ENCODE assay signal across 23 mouse cellular contexts in the genomic region with DNA sequence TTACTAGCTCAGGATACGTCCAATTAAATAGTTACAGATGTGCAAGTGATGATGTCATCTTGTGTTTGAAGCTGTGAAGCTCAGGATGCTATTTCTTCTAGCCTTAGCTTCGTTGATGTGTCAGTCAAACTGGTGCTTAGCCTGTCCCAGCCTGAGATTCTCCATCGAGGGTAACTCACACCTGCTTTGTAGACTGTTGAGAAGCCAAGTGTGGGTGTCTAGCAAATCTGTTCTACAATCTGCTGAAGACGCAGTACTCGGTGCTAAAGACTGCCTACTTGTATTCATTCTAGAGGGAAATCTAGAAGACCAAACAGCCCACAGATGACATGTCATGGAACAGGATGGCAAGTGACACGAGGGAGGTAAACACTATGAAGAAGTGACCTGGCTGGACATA. TPM values are rescaled to one million over a fixed set of nuclear protein-coding genes. Genes with fewer than 3 reads are reported as not detected.
A peak's percentile ranks its signal among the peaks of the same experiment; 100 is the strongest.
DNase-seq lines count a peak whose midpoint lies in the region; ATAC-seq lines count a peak whose summit lies in the region.
"Had no signal": no experiment of that assay in that cellular context is flagged by ENCODE, and none has a peak within 500 bp of the region (broad histone marks: within the 10 kb centered on the region; RNA-seq: fewer than 3 reads in every experiment).

No protein-coding gene starts in this region.

- no peak overlapping the region for H3K4me3 ChIP-seq in midbrain, embryonic 12.5 days
- H3K4me3 ChIP-seq in midbrain, embryonic 11.5 days (ENCODE audit: low read depth, low read length): no peak overlapping the region
- H3K4me3 ChIP-seq: embryonic facial prominence, embryonic 13.5 days; forebrain, embryonic 12.5 days; gastrocnemius, adult 2 months; heart, embryonic 10.5 days; hindbrain, embryonic 12.5 days had no signal

- H3K4me2 ChIP-seq in midbrain, embryonic 12.5 days (replicated peaks): no peak overlapping the region
- no peak overlapping the region for H3K4me2 ChIP-seq in midbrain, embryonic 11.5 days
- H3K4me2 ChIP-seq: embryonic facial prominence, embryonic 13.5 days; forebrain, embryonic 12.5 days; hindbrain, embryonic 12.5 days had no signal

- 90% methylated on average over 6 of the region's 6 CpGs for WGBS in midbrain, embryonic 12.5 days
- WGBS in midbrain, embryonic 11.5 days: 93% methylated on average over 6 of the region's 6 CpGs

- no peaks in the 10 kb centered on the region for H3K9me3 ChIP-seq in midbrain, embryonic 12.5 days
- H3K9me3 ChIP-seq in midbrain, embryonic 11.5 days (ENCODE audit: control insufficient read depth, low read length): no peaks in the 10 kb centered on the region
- H3K9me3 ChIP-seq: embryonic facial prominence, embryonic 13.5 days; forebrain, embryonic 12.5 days; heart, embryonic 10.5 days; hindbrain, embryonic 12.5 days had no signal

- H3K9ac ChIP-seq in midbrain, embryonic 12.5 days (replicated peaks): no peak overlapping the region
- H3K9ac ChIP-seq in midbrain, embryonic 11.5 days (ENCODE audit: low read length): no peak overlapping the region
- H3K9ac ChIP-seq: embryonic facial prominence, embryonic 13.5 days; forebrain, embryonic 12.5 days; hindbrain, embryonic 12.5 days had no signal

- peak; percentile 53 to 65 for DNase-seq in frontal cortex, adult 2 months (ENCODE audit: extremely low spot score in 1 of 2, low spot score in 1 of 2)
- DNase-seq in frontal cortex, postnatal 10 days (ENCODE audit: low spot score in 2 of 2): no peak
- DNase-seq in midbrain, embryonic 11.5 days (ENCODE audit: low spot score, missing footprints): no peak
- DNase-seq in layer of hippocampus, adult 9-11 months: peak; percentile 75
- no peak for DNase-seq in gastrocnemius, postnatal 36 days
- DNase-seq: adrenal gland, postnatal 14 days; cerebellum, adult 18-20 months; cerebellum, adult 9-11 months; cerebellum, postnatal 36 days; gastrocnemius, adult 2 months; gastrocnemius, postnatal 25 days; heart, postnatal 10 days; heart, postnatal 4 days had no signal

- peaks cover 11% of the 10 kb centered on the region; the same call in 1 of the 2 replicates for H3K4me1 ChIP-seq in midbrain, embryonic 12.5 days
- no peaks in the 10 kb centered on the region for H3K4me1 ChIP-seq in midbrain, embryonic 11.5 days (ENCODE audit: control insufficient read depth, insufficient read depth, low read length)

- H3K27ac ChIP-seq in midbrain, embryonic 12.5 days (replicated peaks): 0 out of 2 replicates have a peak overlapping the region, but pooled peaks have one; percentile 10
- no peak overlapping the region for H3K27ac ChIP-seq in midbrain, embryonic 11.5 days (ENCODE audit: low read depth, low read length)
- H3K27ac ChIP-seq: embryonic facial prominence, embryonic 13.5 days; forebrain, embryonic 12.5 days; gastrocnemius, adult 2 months; heart, embryonic 10.5 days; hindbrain, embryonic 12.5 days; hindbrain, postnatal 0 days had no signal

- intact Hi-C loops in gastrocnemius, postnatal 36 days (cut with DNase I): no loop called here

- no peak for ATAC-seq in midbrain, embryonic 12.5 days (ENCODE audit: low FRiP score, low read depth)
- no peak for ATAC-seq in midbrain, embryonic 11.5 days (ENCODE audit: low FRiP score)
- ATAC-seq in inflammation-experienced regulatory T-cells, adult 6 months: peak; percentile 48
- ATAC-seq: activated CD4-positive, CD25-positive, alpha-beta regulatory T cell, adult 4 months; hindbrain, postnatal 0 days; Patski had no signal

- no peaks in the 10 kb centered on the region for H3K27me3 ChIP-seq in midbrain, embryonic 12.5 days
- no peaks in the 10 kb centered on the region for H3K27me3 ChIP-seq in midbrain, embryonic 11.5 days (ENCODE audit: control insufficient read depth, insufficient read depth, low read length)
- H3K27me3 ChIP-seq: CH12.LX; embryonic facial prominence, embryonic 13.5 days; forebrain, embryonic 12.5 days; hindbrain, embryonic 12.5 days; Patski had no signal

- peaks cover 72% of the 10 kb centered on the region for H3K36me3 ChIP-seq in midbrain, embryonic 12.5 days
- H3K36me3 ChIP-seq in midbrain, embryonic 11.5 days (ENCODE audit: control insufficient read depth, insufficient read depth, low read length): peaks cover 12% of the 10 kb centered on the region
- H3K36me3 ChIP-seq: heart, embryonic 10.5 days had no signal

RNA-seq across cellular contexts. Expression of a gene that starts 31.7 kb away (rescaled TPM):
- polyA plus RNA-seq in frontal cortex, adult 2 months (2012; rRNA removed): 0.08 TPM in 1 of 2 replicates, not detected in the other
- polyA plus RNA-seq in midbrain, embryonic 12.5 days (2016; fragmentation: Nextera tagmentation; extraction: Ambion mirVana): 3.3 and 3.7 TPM in 2 replicates
- 0.83 and 1.4 TPM in 2 replicates for polyA plus RNA-seq in midbrain, embryonic 11.5 days (2014; fragmentation: Nextera tagmentation; extraction: Ambion mirVana)
- polyA plus RNA-seq in inflammation-experienced regulatory T-cells, adult 6 months (2017; shearing (Covaris generic)): under 1 TPM; 0.50 to 0.80 (median 0.70) TPM
- not detected for total RNA-seq in gastrocnemius, postnatal 36 days (2021)
- total RNA-seq: gastrocnemius, adult 2 months; gastrocnemius, postnatal 25 days; heart, postnatal 4 days; hindbrain, postnatal 0 days had no signal
- polyA plus RNA-seq: activated CD4-positive, CD25-positive, alpha-beta regulatory T cell, adult 4 months had no signal

RNA-seq across cellular contexts. Expression of a gene that starts 50.1 kb away (rescaled TPM):
- polyA plus RNA-seq in frontal cortex, adult 2 months (2012; rRNA removed): 4.6 and 4.8 TPM in 2 replicates
- polyA plus RNA-seq in midbrain, embryonic 12.5 days (2016; fragmentation: Nextera tagmentation; extraction: Ambion mirVana): 5.7 and 7.2 TPM in 2 replicates
- 9.0 and 10.8 TPM in 2 replicates for polyA plus RNA-seq in midbrain, embryonic 11.5 days (2014; fragmentation: Nextera tagmentation; extraction: Ambion mirVana)
- 10 to 100 TPM in 1 of 3 experiments, 1 to 10 TPM in 2; 1.4 to 12.4 (median 1.5) TPM for polyA plus RNA-seq in inflammation-experienced regulatory T-cells, adult 6 months (2017; shearing (Covaris generic))
- total RNA-seq in gastrocnemius, postnatal 36 days (2021): 1 to 10 TPM; 1.6 to 2.3 TPM

Comparison
In these comparisons a context has a peak if more than half of its experiments do, and no peak if none do; other contexts are left out.
1. DNase-seq: peak in frontal cortex, adult 2 months (2 of 2) and layer of hippocampus, adult 9-11 months (single experiment); none in frontal cortex, postnatal 10 days (0 of 2), midbrain, embryonic 11.5 days (single experiment) and gastrocnemius, postnatal 36 days (0 of 2).